Mouse (Mus musculus): Measurements from ENCODE around the gene Mpv17l.

- TF ChIP-seq TAL1 (IDR thresholded peaks at IDR 0.05; ENCODE audit: low read length) (no peak), GATA1 (IDR thresholded peaks at IDR 0.05; ENCODE audit: low read length) (no peak)
Measured at GRCm38 (mm10) chr16:13940847-13941395, 38.0 kb downstream of the Mpv17l start.

Data from erythroblast, embryonic 14.5 days (primary cell).